Mouse (Mus musculus): ENCODE results near the gene Pelp1. TPM values are rescaled to one million over a fixed set of nuclear protein-coding genes. Genes with fewer than 3 reads are reported as not detected.
A peak's percentile ranks its signal among the peaks of the same experiment; 100 is the strongest.

Gene Pelp1
- polyA plus RNA-seq (2016; fragmentation: Nextera tagmentation; extraction: Ambion mirVana) = 44.7 and 53.5 TPM in 2 replicates

- peak within 1 kb of the TSS; percentile 84 for H3K27ac ChIP-seq
- ATAC-seq (ENCODE audit: insufficient number of reproducible peaks, insufficient read depth, low FRiP score, low TSS enrichment, low read depth) = peak; percentile 97
- H3K9me3 ChIP-seq = no peaks in the 10 kb centered on the region
- H3K9ac ChIP-seq (replicated peaks) = peak within 1 kb of the TSS; percentile 96
- H3K4me3 ChIP-seq (replicated peaks) = peak within 1 kb of the TSS; percentile 97
- peaks cover 18% of the 10 kb centered on the region for H3K4me1 ChIP-seq (replicated peaks)
- peak within 1 kb of the TSS; percentile 90 for H3K4me2 ChIP-seq
- WGBS = under 1% methylated on average over 58 of the region's 59 CpGs
- H3K36me3 ChIP-seq = peaks cover 16% of the 10 kb centered on the region
- H3K27me3 ChIP-seq = no peaks in the 10 kb centered on the region
Observed at GRCm38 (mm10) chr11:70409594-70410296, at the start of gene Pelp1. TSS of gene Pelp1 (minus strand) at chr11:70410031.

- H3K9me3 ChIP-seq = no peaks in the 10 kb centered on the region
- no peak within 1 kb of the TSS for H3K27ac ChIP-seq
- ATAC-seq (ENCODE audit: insufficient number of reproducible peaks, insufficient read depth, low FRiP score, low TSS enrichment, low read depth) = no peak
- H3K27me3 ChIP-seq = peaks cover 52% of the 10 kb centered on the region
- peaks cover under 1% of the 10 kb centered on the region; the same call in 1 of the 2 replicates for H3K36me3 ChIP-seq
- 18% methylated on average over 31 of the region's 32 CpGs for WGBS
- H3K4me3 ChIP-seq (replicated peaks) = peak within 1 kb of the TSS; percentile 54
- H3K4me1 ChIP-seq (replicated peaks) = peaks cover 11% of the 10 kb centered on the region; the same call in 1 of the 2 replicates
- H3K9ac ChIP-seq (replicated peaks) = peak within 1 kb of the TSS; percentile 70
- peak within 1 kb of the TSS; percentile 96 for H3K4me2 ChIP-seq
Observed at GRCm38 (mm10) chr11:70458688-70459600, 49.1 kb upstream of the Pelp1 start, which contains the start of gene Zmynd15. TSS of gene Zmynd15 (plus strand) at chr11:70459433.

- 90% methylated on average over 9 of the region's 9 CpGs for WGBS
- peaks cover 11% of the 10 kb centered on the region for H3K36me3 ChIP-seq
- 0 out of 2 replicates have a peak overlapping the region, but pooled peaks have one; percentile 60 for H3K4me2 ChIP-seq
- no peak overlapping the region for H3K27ac ChIP-seq
- no peak overlapping the region for H3K9ac ChIP-seq (replicated peaks)
- ATAC-seq (ENCODE audit: insufficient number of reproducible peaks, insufficient read depth, low FRiP score, low TSS enrichment, low read depth) = no peak
- no peaks in the 10 kb centered on the region for H3K9me3 ChIP-seq
- peaks cover under 1% of the 10 kb centered on the region for H3K27me3 ChIP-seq
- H3K4me1 ChIP-seq (replicated peaks) = peaks cover 16% of the 10 kb centered on the region; the same call in 1 of the 2 replicates
- H3K4me3 ChIP-seq (replicated peaks) = no peak overlapping the region
Observed at GRCm38 (mm10) chr11:70453261-70454044, 43.6 kb upstream of the Pelp1 start.

- Histone ChIP-seq H3K4me2 (peak within 1 kb of the TSS; percentile 60), H3K9ac (replicated peaks) (peak within 1 kb of the TSS; percentile 77), H3K4me1 (replicated peaks) (peaks cover 16% of the 10 kb centered on the region; the same call in 1 of the 2 replicates), H3K36me3 (peaks cover 11% of the 10 kb centered on the region), H3K27ac (peak within 1 kb of the TSS; percentile 97), H3K9me3 (no peaks in the 10 kb centered on the region), H3K27me3 (no peaks in the 10 kb centered on the region), H3K4me3 (replicated peaks) (peak within 1 kb of the TSS; percentile 61)
- under 1% methylated on average over 46 of the region's 46 CpGs for WGBS
- ATAC-seq (ENCODE audit: insufficient number of reproducible peaks, insufficient read depth, low FRiP score, low TSS enrichment, low read depth) = peak; percentile 97
Observed at GRCm38 (mm10) chr11:70451797-70452498, 42.1 kb upstream of the Pelp1 start, which contains the start of gene Med11. TSS of gene Med11 (plus strand) at chr11:70451919.

GRCm38 (mm10) chr11:70450926-70451325 lies 41.1 kb upstream of the Pelp1 start:
- no peaks in the 10 kb centered on the region for H3K27me3 ChIP-seq
- H3K9ac ChIP-seq (replicated peaks) = no peak overlapping the region
- ATAC-seq (ENCODE audit: insufficient number of reproducible peaks, insufficient read depth, low FRiP score, low TSS enrichment, low read depth) = no peak
- H3K4me1 ChIP-seq (replicated peaks) = peaks cover 19% of the 10 kb centered on the region; the same call in 1 of the 2 replicates
- WGBS = 85% methylated on average over 2 of the region's 2 CpGs
- peaks cover 11% of the 10 kb centered on the region for H3K36me3 ChIP-seq
- H3K9me3 ChIP-seq = no peaks in the 10 kb centered on the region
- no peak overlapping the region for H3K4me2 ChIP-seq
- H3K4me3 ChIP-seq (replicated peaks) = no peak overlapping the region
- no peak overlapping the region for H3K27ac ChIP-seq

- WGBS = 67% methylated on average over 1 of the region's 1 CpGs
- no peaks in the 10 kb centered on the region for H3K27me3 ChIP-seq
- no peaks in the 10 kb centered on the region for H3K9me3 ChIP-seq
- no peak overlapping the region for H3K4me2 ChIP-seq
- H3K36me3 ChIP-seq = peaks cover 3% of the 10 kb centered on the region; the same call in 1 of the 2 replicates
- no peak overlapping the region for H3K9ac ChIP-seq (replicated peaks)
- no peak for ATAC-seq (ENCODE audit: insufficient number of reproducible peaks, insufficient read depth, low FRiP score, low TSS enrichment, low read depth)
- no peak overlapping the region for H3K4me3 ChIP-seq (replicated peaks)
- peaks cover 4% of the 10 kb centered on the region; the same call in 1 of the 2 replicates for H3K4me1 ChIP-seq (replicated peaks)
- no peak overlapping the region for H3K27ac ChIP-seq
Observed at GRCm38 (mm10) chr11:70447373-70447772, 37.5 kb upstream of the Pelp1 start.

GRCm38 (mm10) chr11:70446756-70447155 lies 36.9 kb upstream of the Pelp1 start:
- Histone ChIP-seq H3K4me3 (replicated peaks) (no peak overlapping the region), H3K4me2 (no peak overlapping the region), H3K9ac (replicated peaks) (no peak overlapping the region), H3K4me1 (replicated peaks) (0 out of 2 replicates have a peak, but pooled peaks cover 3% of the 10 kb centered on the region), H3K9me3 (no peaks in the 10 kb centered on the region), H3K27ac (no peak overlapping the region), H3K36me3 (peaks cover 9% of the 10 kb centered on the region; the same call in 1 of the 2 replicates), H3K27me3 (no peaks in the 10 kb centered on the region)
- 43% methylated on average over 3 of the region's 3 CpGs for WGBS
- ATAC-seq (ENCODE audit: insufficient number of reproducible peaks, insufficient read depth, low FRiP score, low TSS enrichment, low read depth) = no peak

GRCm38 (mm10) chr11:70444667-70445066 lies 34.8 kb upstream of the Pelp1 start:
- Histone ChIP-seq H3K4me3 (replicated peaks) (no peak overlapping the region), H3K4me2 (no peak overlapping the region), H3K36me3 (peaks cover 30% of the 10 kb centered on the region), H3K9ac (replicated peaks) (no peak overlapping the region), H3K27me3 (no peaks in the 10 kb centered on the region), H3K4me1 (replicated peaks) (0 out of 2 replicates have a peak, but pooled peaks cover 3% of the 10 kb centered on the region), H3K27ac (no peak overlapping the region), H3K9me3 (no peaks in the 10 kb centered on the region)
- no peak for ATAC-seq (ENCODE audit: insufficient number of reproducible peaks, insufficient read depth, low FRiP score, low TSS enrichment, low read depth)
- 81% methylated on average over 6 of the region's 6 CpGs for WGBS

- ATAC-seq (ENCODE audit: insufficient number of reproducible peaks, insufficient read depth, low FRiP score, low TSS enrichment, low read depth) = no peak
- H3K9me3 ChIP-seq = no peaks in the 10 kb centered on the region
- no peak overlapping the region for H3K27ac ChIP-seq
- no peak overlapping the region for H3K9ac ChIP-seq (replicated peaks)
- 0 out of 2 replicates have a peak, but pooled peaks cover 3% of the 10 kb centered on the region for H3K4me1 ChIP-seq (replicated peaks)
- no peak overlapping the region for H3K4me3 ChIP-seq (replicated peaks)
- WGBS = 80% methylated on average over 3 of the region's 3 CpGs
- peaks cover 37% of the 10 kb centered on the region for H3K36me3 ChIP-seq
- H3K27me3 ChIP-seq = no peaks in the 10 kb centered on the region
- H3K4me2 ChIP-seq = no peak overlapping the region
Observed at GRCm38 (mm10) chr11:70443964-70444363, 34.1 kb upstream of the Pelp1 start.

- Histone ChIP-seq H3K4me3 (replicated peaks) (no peak overlapping the region), H3K36me3 (peaks cover 58% of the 10 kb centered on the region), H3K4me1 (replicated peaks) (0 out of 2 replicates have a peak, but pooled peaks cover 2% of the 10 kb centered on the region), H3K9ac (replicated peaks) (no peak overlapping the region), H3K27me3 (no peaks in the 10 kb centered on the region), H3K4me2 (no peak overlapping the region), H3K9me3 (no peaks in the 10 kb centered on the region), H3K27ac (no peak overlapping the region)
- WGBS = 89% methylated on average over 7 of the region's 7 CpGs
- ATAC-seq (ENCODE audit: insufficient number of reproducible peaks, insufficient read depth, low FRiP score, low TSS enrichment, low read depth) = no peak
Observed at GRCm38 (mm10) chr11:70441882-70442281, 32.1 kb upstream of the Pelp1 start.
